Mouse (Mus musculus): ENCODE results near the gene Nip7.
"Not testable (repeated sequence)": the region's sequence is repeated elsewhere in the genome, so short reads cannot be mapped to it uniquely, and the experiment has no call there.

Nip7 gene

DNA sequence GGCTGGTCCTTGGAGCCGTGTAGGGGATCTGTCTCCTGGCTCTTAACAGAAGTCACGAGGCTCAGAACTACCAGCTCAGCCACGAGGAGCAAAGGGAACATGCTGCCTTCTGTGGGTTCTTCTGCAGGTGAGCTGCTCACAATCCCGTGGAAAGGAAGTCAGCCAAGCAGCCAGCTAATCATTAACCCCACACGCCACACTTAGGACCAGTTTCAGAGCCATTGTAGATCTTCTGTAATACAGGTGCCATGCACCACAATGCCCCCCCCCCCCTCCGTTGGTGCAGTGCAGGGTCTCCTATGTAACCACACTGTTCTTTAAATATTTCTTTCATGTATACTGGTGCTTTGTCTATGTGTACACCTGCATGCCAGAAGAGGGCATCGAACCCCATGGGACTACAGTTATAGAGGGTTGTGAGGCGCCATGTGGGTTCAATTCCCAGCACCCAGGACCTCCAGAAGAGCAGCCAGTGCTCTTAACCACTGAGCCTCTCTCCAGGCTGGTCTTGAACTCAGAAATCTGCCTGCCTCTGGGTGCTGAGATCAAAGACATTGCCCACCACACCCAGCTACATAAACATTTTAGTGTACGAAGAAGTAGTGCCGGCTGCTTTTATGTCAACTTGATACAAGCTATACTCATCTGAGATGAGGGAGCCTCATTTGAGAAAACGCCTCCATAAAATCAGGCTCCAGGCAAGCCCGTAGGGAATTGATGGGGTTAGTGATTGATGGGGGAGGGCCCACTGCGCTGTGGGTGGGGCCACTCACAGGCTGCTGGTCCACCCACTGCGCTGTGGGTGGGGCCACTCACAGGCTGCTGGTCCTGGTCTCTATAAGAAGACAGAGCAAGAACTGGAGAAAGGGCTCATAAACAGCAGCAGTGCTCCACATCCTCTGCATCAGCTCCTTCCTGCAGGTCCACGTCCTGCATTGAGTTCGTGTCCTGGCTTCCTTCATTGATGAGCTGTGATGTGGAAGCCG, 9.1 kb downstream of the Nip7 start, which contains the start of gene Tmed6:
TSS of gene Tmed6 (minus strand) at position 134 of the 986 bp plus-strand sequence.
- no peak for DNase-seq (ENCODE audit: low read depth)

- peak; percentile 55 for DNase-seq (ENCODE audit: low read depth)
Observed at GRCm38 (mm10) chr8:107073706-107074105, 17.0 kb downstream of the Nip7 start.

GRCm38 (mm10) chr8:107074128-107074527, 17.5 kb downstream of the Nip7 start:
- DNase-seq (ENCODE audit: low read depth), result no peak

- no peak for DNase-seq (ENCODE audit: low read depth)
Observed at GRCm38 (mm10) chr8:107076239-107076888, 19.7 kb downstream of the Nip7 start.

- peak; percentile 31 for DNase-seq (ENCODE audit: low read depth)
Observed at GRCm38 (mm10) chr8:107085358-107085757, 28.7 kb downstream of the Nip7 start.

- DNase-seq (ENCODE audit: low read depth), result no peak
Observed at GRCm38 (mm10) chr8:107086018-107086417, 29.3 kb downstream of the Nip7 start.

DNA sequence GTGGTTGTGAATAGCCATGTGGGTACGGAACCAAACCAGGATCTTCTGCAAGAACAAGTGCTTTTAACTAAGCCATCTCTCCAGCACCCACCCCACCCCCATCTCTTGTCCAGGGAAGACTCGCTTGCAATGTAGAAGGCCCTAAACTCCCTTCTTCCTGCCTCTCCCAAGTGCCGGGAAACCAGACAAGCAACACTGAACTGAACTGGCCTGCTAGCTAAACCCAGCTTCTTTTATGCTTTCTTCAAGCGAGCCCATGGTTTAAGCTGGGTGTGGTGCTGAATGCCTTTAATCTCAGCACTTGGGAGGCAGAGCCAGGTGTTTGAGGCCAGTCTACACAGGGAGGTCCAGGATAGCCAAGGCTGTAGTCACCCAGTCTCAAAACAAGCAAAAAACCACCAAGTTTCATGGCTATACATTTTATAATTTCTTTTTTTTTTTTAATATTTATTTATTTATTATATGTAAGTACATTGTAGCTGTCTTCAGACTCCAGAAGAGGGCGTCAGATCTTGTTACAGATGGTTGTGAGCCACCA, 31.9 kb downstream of the Nip7 start:
- no peak for DNase-seq (ENCODE audit: low read depth)

DNA sequence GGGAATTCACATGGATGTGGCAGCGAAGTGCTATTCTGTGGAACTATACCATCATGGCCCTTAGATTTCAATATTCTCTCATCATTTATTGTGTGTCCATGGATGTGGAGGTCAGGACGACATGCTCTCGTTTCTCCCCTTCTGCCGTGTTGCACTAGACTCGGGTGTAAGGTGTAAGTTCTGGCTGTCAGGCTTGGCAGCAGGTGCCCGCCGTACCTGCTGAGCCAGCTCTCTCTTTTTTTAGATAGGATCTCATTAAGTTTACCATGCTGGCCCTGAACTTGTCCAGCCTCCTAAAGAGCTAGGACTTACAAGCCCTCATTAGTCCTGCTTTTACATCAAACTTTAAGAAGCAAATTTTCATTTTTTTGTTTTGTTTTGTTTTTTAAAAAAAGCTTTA, 33.9 kb downstream of the Nip7 start:
- no peak for DNase-seq (ENCODE audit: low read depth)

GRCm38 (mm10) chr8:107095717-107096365, 39.2 kb downstream of the Nip7 start:
- peak; percentile 71 for DNase-seq (ENCODE audit: low read depth)

DNA sequence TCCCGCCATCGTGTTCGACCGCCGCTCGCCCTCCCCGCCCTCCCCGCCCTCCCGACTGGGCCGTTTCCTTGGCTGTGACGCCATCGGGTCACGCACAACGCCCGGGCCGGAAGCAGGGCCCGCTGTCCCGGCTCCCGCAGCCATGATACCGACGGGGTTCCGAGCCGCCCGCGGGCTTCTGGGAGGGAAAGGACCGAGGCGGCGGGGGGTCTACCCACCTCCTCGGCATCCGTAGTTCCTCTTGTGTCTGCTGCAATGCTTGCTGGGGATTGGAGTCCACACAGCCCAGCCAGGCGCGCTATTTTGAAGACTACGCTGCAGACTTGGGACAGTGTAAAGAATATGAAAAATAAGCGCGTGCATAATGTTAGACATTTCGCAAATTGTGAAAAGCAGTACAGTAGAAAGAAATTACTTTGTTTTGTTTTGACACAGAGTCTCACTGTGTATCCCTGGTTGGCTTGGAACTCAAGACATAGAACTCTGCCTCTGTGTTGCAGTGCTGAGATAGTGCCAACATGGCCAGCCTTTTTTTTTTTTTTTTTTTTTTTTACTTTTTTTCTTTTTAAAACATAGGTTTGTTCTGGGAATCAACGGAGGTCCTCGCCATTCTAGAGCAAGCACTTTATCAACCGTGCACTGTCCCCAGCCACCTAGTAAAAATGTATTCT, 39.8 kb downstream of the Nip7 start, which contains the start of gene Terf2:
TSS of gene Terf2 (minus strand) at position 182 of the 671 bp plus-strand sequence.
- DNase-seq (ENCODE audit: low read depth), result peak; percentile 96

GRCm38 (mm10) chr8:107100635-107101034, 44.0 kb downstream of the Nip7 start:
- no peak for DNase-seq (ENCODE audit: low read depth)

GRCm38 (mm10) chr8:107104547-107104946, 47.9 kb downstream of the Nip7 start:
- peak; percentile 76 for DNase-seq (ENCODE audit: low read depth)

DNA sequence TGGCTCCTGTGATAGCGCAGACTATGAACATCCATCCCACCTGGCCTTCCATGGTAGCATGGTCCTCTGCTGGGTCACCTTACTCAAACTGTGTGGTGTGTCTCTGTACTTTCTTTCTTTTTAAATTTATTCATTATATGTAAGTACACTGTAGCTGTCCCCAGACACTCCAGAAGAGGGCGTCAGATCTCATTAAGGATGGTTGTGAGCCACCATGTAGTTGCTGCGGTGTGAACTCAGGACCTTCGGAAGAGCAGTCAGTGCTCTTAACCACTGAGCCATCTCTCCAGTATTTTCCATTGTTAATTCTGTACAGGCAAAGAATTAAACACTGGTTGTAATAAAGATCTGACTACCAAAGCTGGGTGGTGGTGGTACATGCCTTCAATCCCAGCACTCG, 51.4 kb downstream of the Nip7 start:
- DNase-seq (ENCODE audit: low read depth), result not testable (repeated sequence)

DNA sequence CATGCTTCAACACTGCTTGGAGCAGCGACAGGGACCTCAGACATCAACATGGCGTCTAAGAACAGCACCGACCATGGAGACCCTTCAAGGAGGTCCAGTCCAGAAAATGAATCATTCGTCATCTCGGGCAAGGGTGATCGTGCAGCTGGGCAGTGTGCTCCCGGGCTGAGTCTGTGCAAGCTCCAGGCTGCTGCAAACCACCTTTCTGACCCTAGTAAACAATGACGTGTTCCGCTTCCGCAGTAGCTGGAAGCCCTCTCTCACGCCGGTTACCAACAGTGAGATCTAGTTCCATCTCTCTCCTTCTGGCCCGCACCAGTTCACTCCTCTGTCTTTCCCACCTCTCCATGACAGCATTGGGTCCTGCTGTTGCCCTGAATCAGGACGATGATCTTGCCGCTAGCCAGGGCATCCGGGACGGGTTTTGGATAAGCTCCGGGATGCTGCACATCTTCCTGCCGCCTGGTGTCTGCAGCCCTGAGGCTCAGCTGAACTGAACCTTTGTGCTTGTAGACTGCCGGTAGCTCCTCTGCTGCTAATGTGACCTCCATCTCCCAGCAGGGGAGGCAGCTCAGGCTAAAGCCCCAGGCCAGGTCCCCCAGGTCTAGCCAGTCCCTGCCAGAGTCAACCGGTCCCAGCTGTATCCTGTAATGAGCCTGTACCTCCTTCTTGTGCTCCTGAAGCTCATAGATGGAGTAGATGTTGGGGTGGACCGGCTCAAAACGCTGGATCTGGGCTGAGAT, 52.5 kb downstream of the Nip7 start:
- DNase-seq (ENCODE audit: low read depth), result no peak

DNA sequence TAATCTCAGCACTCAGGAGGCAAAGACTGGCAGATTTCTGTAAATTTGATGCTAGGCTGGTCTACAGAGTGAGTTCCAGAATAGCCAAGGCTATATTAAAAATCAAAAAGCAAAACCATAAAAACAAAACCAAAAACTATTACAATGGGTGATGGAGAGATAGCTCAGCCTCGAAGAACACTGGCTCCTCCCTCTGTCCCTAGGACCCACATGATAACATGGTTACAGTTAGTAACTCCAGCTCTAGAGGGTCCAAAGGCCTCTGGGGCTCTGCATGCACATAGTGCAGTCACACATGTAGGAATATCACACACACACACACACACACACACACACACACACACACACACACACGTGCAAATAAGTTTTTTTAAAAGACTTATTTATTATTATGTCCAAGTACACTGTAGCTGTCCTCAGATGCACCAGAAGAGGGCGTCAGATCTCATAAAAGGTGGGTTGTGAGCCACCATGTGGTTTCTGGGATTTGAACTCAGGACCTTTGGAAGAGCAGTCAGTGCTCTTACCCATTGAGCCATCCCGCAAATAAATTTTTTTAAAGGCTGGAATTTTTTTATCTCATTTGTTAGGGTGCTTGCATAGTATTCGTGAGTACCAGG, 53.2 kb downstream of the Nip7 start:
- peak; percentile 52 for DNase-seq (ENCODE audit: low read depth)
